Mouse (Mus musculus) limb, embryonic 15.5 days (tissue): ENCODE measurements around the gene Setdb2. TPM values are rescaled to one million over a fixed set of nuclear protein-coding genes. Genes with fewer than 3 reads are reported as not detected.

Experiments
- ATAC-seq: fragments of 200-750 bp; cut with Nextera tagmentation; 2 replicates; pipeline ENCODE4 v1.8.0; 2017; ENCODE audit warnings: low read depth, moderate TSS enrichment; ENCODE audit not compliant: insufficient number of reproducible peaks, low FRiP score, low TSS enrichment
- H3K27ac ChIP-seq: fragments of 300-500 bp; sonication (generic); 2 replicates; pipeline ENCODE4 v1.5.1; 2015; ENCODE audit warnings: moderate library complexity, mild to moderate bottlenecking, inconsistent platforms
- H3K27me3 ChIP-seq: fragments of 300-500 bp; sonication (generic); 2 replicates; pipeline ENCODE4 v1.6.1; 2015; ENCODE audit warnings: inconsistent platforms
- H3K36me3 ChIP-seq: fragments of 300-500 bp; sonication (generic); 2 replicates; pipeline ENCODE4 v1.6.1; 2015; ENCODE audit warnings: inconsistent platforms
- H3K4me1 ChIP-seq: fragments of 300-500 bp; sonication (generic); 2 replicates; pipeline ENCODE4 v1.6.1; 2015; ENCODE audit warnings: inconsistent platforms
- H3K4me2 ChIP-seq: fragments of 300-500 bp; sonication (generic); 2 replicates; pipeline ENCODE4 v1.6.1; 2015; ENCODE audit warnings: mild to moderate bottlenecking, inconsistent platforms
- H3K4me3 ChIP-seq: fragments of 300-500 bp; sonication (generic); 2 replicates; pipeline ENCODE4 v1.5.1; 2015; ENCODE audit warnings: mild to moderate bottlenecking, inconsistent platforms
- H3K9ac ChIP-seq: fragments of 300-500 bp; sonication (generic); 2 replicates; pipeline ENCODE4 v1.6.1; 2015; ENCODE audit warnings: inconsistent platforms
- H3K9me3 ChIP-seq: fragments of 300-500 bp; sonication (generic); 2 replicates; pipeline ENCODE4 v1.6.1; 2016; ENCODE audit warnings: inconsistent platforms
- WGBS: fragments of 180-500 bp; shearing (Covaris S2); methylation state at CpG from one replicate; pipeline ENCODE4 v1.1.7; 2015; 5-methylcytosine and 5-hydroxymethylcytosine counted together
- polyA plus RNA-seq: library from polyadenylated mRNA; unstranded; fragments of >200 nt; fragmentation: Nextera tagmentation; extraction: Ambion mirVana; gene quantifications from 2 replicates; pipeline ENCODE4 v1.2.1, GENCODE M21; 2015

Setdb2 gene
- 8.5 and 8.9 TPM in 2 replicates for polyA plus RNA-seq

DNA sequence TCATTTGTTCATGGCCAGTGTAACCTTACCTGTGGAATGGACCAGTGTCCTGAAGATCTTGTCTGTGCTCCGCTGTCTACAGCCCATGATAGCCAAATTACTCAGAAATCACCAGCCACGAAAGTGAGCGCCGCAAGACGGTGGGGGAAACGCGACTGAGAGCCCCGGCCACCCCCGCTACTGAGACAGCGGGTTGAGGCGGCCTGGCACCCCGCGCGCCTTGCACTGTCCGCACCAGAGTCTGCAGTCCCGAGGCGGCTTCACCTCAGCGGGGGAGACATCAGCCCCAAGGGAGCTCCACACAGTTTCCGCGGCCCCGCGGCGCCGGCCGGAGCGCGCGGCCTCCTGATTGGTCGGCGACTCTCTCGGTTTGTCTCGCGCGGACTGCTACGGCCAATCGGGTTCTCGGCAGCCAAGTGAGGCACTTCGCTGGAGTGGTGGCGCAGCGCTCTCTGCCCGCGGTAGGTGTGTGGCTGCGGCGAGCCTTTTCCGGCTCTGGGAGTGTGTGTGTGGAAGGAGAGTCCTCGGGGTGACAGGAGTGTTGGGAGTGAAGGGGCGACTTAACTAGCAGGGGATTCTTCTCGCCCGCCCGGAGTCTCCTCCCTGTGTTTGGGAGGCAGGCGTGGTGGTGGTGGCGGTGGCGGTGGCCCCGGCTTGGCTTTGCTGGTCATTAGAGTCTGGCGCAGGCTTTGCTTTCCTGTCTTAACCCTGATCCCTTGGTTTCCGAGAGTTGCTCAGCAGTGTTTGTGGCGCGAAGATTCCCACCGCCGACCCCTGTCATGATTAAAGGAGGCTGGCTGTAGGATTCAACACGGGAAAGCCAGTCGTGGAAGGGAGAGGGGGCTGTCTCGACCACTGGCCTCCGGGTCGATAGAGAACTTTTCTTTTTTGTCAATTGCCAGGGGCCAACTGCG is at the start of gene Setdb2, which contains the start of gene Cab39l:
Setdb2 (minus strand) TSS at position 327 of the 914 bp plus-strand sequence.
Cab39l (plus strand) TSS at position 415 of the 914 bp plus-strand sequence.
- peak; percentile 98 for ATAC-seq
- WGBS, result under 1% methylated on average over 66 of the region's 66 CpGs
- peak within 1 kb of the TSS; percentile 87 for H3K9ac ChIP-seq

DNA sequence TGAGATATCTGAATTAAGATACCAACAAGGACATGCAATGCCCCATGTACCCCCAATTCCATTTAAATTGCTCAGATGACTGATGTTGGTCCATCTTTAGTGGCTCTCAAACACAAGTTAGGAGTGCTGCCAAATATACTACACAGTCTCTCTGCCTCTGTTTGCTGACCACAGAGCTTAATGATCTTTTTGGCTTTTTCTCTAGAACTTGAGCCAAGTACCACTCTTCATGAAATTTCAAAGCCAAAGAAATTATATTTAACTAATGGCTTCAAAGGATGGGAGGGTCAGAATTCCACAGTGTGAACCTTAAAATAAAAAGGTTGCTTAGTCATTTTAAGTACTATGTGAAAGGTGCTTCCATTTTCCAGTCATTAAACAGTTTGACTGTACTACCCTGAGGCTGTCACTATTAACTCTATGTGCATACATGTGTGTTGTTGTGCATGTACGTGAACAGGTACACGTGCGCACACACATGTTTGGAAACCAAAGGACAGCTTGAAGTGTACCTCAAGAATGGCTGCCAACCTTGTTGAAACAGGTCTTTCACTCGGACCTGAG is 44.6 kb upstream of the Setdb2 start:
- no peak overlapping the region for H3K27ac ChIP-seq
- no peak overlapping the region for H3K4me2 ChIP-seq
- no peak overlapping the region for H3K4me3 ChIP-seq
- H3K36me3 ChIP-seq, result no peaks in the 10 kb centered on the region
- no peak overlapping the region for H3K9ac ChIP-seq
- no peaks in the 10 kb centered on the region for H3K4me1 ChIP-seq
- 83% methylated on average over 4 of the region's 4 CpGs for WGBS
- H3K27me3 ChIP-seq, result no peaks in the 10 kb centered on the region
- no peak for ATAC-seq
- H3K9me3 ChIP-seq, result no peaks in the 10 kb centered on the region

More for the DNA sequence above, at the start of gene Setdb2, which contains the start of gene Cab39l:
- Histone ChIP-seq H3K27me3 (no peaks in the 10 kb centered on the region), H3K36me3 (no peaks in the 10 kb centered on the region), H3K27ac (peak within 1 kb of the TSS; percentile 89), H3K9me3 (no peaks in the 10 kb centered on the region), H3K4me3 (peak within 1 kb of the TSS; percentile 91), H3K4me2 (peak within 1 kb of the TSS; percentile 76), H3K4me1 (0 out of 2 replicates have a peak, but pooled peaks cover 2% of the 10 kb centered on the region)

DNA sequence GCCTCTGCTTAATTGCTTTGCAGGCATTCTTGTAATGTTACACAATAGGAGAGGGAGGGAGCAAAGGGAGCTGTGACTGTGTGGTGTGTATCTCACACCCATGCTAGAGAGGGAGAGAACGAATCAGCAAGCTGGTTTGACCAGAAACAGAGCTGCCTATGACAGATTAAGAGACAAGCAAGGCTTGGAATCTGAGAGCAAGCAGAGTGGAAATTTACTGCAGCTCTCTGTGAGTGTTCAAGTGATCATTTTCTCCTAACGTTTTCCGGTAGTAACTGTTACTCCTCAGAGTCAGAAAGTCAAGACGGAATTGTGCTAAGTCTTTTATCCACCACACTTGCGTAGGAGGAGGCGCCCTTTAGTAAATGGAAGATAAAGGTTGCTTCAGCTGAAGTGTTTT is 38.0 kb upstream of the Setdb2 start:
- Histone ChIP-seq H3K36me3 (no peaks in the 10 kb centered on the region), H3K9ac (no peak overlapping the region), H3K4me2 (no peak overlapping the region), H3K27me3 (no peaks in the 10 kb centered on the region), H3K27ac (peak overlapping the region; percentile 38; the same call in 1 of the 2 replicates), H3K4me1 (peaks cover 3% of the 10 kb centered on the region; the same call in 1 of the 2 replicates), H3K9me3 (no peaks in the 10 kb centered on the region), H3K4me3 (no peak overlapping the region)
- no peak for ATAC-seq
- 47% methylated on average over 6 of the region's 6 CpGs for WGBS

DNA sequence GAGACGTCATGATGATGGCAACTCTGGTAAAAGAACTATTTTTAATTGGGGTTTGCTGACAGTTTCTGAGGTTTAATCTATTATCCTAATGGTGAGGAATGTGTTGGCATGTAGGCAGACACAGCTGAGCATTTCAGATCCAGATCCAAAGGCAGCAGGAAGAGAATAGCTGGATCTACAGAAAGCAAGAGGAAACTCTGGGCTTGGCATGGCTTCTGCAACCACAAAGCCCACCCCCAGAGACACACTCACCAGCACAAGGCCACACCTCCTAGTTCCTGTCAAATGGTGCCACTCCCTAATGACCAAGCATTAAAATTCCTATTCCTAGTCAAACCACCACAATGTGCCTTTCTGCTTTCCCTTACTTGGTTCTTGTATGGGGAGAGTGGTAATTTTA is 30.1 kb upstream of the Setdb2 start:
- H3K4me3 ChIP-seq, result no peak overlapping the region
- no peaks in the 10 kb centered on the region for H3K27me3 ChIP-seq
- no peaks in the 10 kb centered on the region for H3K9me3 ChIP-seq
- 81% methylated on average over 1 of the region's 1 CpGs for WGBS
- H3K36me3 ChIP-seq, result 0 out of 2 replicates have a peak, but pooled peaks cover 2% of the 10 kb centered on the region
- no peak for ATAC-seq
- no peak overlapping the region for H3K4me2 ChIP-seq
- no peaks in the 10 kb centered on the region; the same call in 1 of the 2 replicates for H3K4me1 ChIP-seq
- H3K27ac ChIP-seq, result no peak overlapping the region
- no peak overlapping the region for H3K9ac ChIP-seq

DNA sequence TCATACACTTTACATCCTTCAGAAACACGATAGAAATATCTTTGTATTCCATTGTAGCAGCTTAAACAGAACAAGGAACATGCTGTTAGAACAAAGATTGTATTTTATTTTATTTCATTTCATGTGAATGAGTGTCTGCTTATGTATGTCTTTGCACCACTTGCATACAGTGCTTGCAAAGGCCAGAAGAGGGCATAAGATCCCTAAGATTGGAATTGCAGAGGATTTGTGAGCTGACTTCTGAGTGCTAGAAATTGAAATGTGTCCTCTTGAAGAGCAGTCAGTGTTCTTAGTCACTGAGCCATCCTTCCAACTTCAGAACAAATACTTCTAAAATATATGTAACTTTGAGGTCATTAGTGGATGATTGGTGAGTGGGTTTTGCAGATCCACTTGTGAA is 27.1 kb upstream of the Setdb2 start:
- WGBS, result 68% methylated on average over 1 of the region's 1 CpGs
- H3K36me3 ChIP-seq, result 0 out of 2 replicates have a peak, but pooled peaks cover 6% of the 10 kb centered on the region

DNA sequence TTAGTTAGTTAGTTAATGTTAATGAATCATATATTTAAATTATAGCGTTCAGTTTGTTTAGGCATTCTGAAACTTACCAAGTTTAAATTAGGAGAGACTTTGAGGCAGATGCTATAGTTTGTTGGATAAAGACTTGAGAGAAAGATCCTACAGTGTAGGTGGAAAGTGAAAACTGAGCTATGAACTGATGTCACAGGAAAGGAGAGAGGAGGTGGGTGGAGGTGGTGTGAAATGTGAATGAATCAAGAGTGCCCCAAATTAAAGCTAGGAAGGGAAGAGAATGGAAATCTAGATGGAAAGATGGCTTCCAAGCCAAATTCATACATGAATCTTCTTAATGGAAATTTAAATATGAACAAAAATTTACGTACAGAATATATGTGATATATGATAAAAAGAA is 25.8 kb upstream of the Setdb2 start:
- no peak overlapping the region for H3K4me2 ChIP-seq
- peaks cover 14% of the 10 kb centered on the region for H3K36me3 ChIP-seq
- 96% methylated on average over 2 of the region's 2 CpGs for WGBS
- H3K9ac ChIP-seq, result no peak overlapping the region
- no peaks in the 10 kb centered on the region for H3K27me3 ChIP-seq
- H3K4me3 ChIP-seq, result no peak overlapping the region
- no peak for ATAC-seq
- H3K9me3 ChIP-seq, result no peaks in the 10 kb centered on the region
- H3K27ac ChIP-seq, result no peak overlapping the region
- no peaks in the 10 kb centered on the region; the same call in 1 of the 2 replicates for H3K4me1 ChIP-seq

More for the DNA sequence above, 27.1 kb upstream of the Setdb2 start:
- no peak overlapping the region for H3K4me3 ChIP-seq
- no peaks in the 10 kb centered on the region; the same call in 1 of the 2 replicates for H3K4me1 ChIP-seq
- no peak overlapping the region for H3K27ac ChIP-seq
- H3K9ac ChIP-seq, result no peak overlapping the region
- no peak for ATAC-seq
- H3K27me3 ChIP-seq, result no peaks in the 10 kb centered on the region
- H3K9me3 ChIP-seq, result no peaks in the 10 kb centered on the region
- no peak overlapping the region for H3K4me2 ChIP-seq

DNA sequence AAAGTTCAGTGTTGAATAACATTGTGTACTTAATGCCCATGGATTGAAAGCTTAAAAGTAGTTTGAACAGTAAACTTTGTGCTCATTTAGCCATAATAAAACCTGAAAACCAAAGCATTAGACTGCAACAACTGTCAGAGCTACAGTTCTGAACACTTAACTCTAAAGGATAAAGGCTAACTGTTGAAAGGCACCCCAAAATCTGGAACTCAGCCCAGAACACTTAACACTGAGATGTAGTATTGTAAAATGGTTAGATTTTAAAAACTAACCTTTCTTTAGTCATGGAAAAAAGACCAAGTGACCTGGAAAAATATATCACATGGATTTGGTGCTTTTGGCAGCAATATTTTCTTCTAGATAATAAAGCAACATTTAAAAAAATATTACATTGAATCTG is 7.3 kb upstream of the Setdb2 start:
- no peak for ATAC-seq
- Histone ChIP-seq H3K4me1 (no peaks in the 10 kb centered on the region), H3K27me3 (no peaks in the 10 kb centered on the region), H3K4me2 (no peak overlapping the region), H3K36me3 (no peaks in the 10 kb centered on the region), H3K9me3 (peaks cover 2% of the 10 kb centered on the region; the same call in 1 of the 2 replicates), H3K4me3 (no peak overlapping the region), H3K9ac (no peak overlapping the region), H3K27ac (no peak overlapping the region)

DNA sequence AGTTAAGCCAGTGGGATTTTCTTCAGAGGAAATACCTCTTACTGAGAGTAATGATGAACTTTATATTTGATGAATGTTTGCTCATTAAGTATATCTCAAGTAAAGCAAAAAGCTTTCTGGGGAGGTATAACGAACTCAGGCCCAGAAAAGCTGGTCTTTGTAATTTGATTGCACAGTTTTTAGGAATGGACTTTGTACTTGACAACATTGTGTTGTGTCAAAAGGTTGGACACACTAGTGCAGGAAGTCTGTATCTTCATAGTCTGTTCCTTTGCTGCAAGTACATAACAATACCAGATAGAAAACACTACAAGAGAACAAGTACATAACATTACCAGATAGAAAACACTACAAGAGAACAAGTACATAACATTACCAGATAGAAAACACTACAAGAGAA is 4.7 kb upstream of the Setdb2 start:
- no peak overlapping the region for H3K9ac ChIP-seq
- no peak overlapping the region for H3K27ac ChIP-seq
- H3K4me3 ChIP-seq, result no peak overlapping the region
- H3K4me2 ChIP-seq, result no peak overlapping the region
- no peak for ATAC-seq
- no peaks in the 10 kb centered on the region for H3K4me1 ChIP-seq
- H3K9me3 ChIP-seq, result peaks cover 2% of the 10 kb centered on the region; the same call in 1 of the 2 replicates
- H3K36me3 ChIP-seq, result no peaks in the 10 kb centered on the region
- no peaks in the 10 kb centered on the region for H3K27me3 ChIP-seq
- 80% methylated on average over 1 of the region's 1 CpGs for WGBS

DNA sequence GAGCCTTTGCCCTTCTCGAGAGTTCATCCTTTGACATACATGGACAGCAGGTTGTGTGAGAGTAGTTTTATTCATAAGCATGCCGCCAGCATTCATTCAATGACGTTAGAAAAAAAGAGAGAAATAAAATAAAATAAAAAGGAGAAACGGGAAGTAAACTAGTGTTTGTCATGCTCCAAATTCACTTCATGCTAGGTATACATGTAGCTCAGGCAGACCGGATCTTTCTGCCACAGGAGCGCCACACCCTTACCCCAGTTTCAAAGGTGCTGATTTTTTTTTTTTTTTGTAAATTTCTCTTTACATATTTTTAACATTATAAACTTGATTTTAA is 755 bp upstream of the Setdb2 start:
- peak overlapping the region; percentile 89 for H3K27ac ChIP-seq

DNA sequence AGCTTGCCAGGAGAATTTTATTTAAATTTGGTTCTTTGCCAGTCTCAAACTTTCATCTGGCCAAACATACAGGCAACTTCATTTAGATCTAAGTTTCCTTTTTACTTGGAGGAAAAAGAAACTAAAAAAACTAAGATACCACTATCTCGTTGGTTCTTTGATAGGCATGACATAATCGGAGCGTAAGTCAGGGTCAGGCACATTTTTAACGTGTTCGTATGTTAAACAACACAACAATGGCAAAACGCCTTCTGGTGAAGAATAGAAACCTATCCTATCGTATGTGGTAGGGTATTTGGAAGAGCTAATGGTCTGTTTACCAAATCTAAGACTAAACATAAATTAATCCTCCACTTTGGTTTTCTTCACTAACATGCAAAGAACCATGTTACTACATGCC is 645 bp downstream of the Setdb2 start:
- 20% methylated on average over 7 of the region's 7 CpGs for WGBS
- Histone ChIP-seq H3K4me3 (peak overlapping the region; percentile 91), H3K4me2 (peak overlapping the region; percentile 76), H3K36me3 (no peaks in the 10 kb centered on the region), H3K27ac (no peak overlapping the region), H3K9ac (peak overlapping the region; percentile 87), H3K27me3 (no peaks in the 10 kb centered on the region), H3K4me1 (0 out of 2 replicates have a peak, but pooled peaks cover 2% of the 10 kb centered on the region), H3K9me3 (no peaks in the 10 kb centered on the region)
- ATAC-seq, result no peak

More for the DNA sequence above, 755 bp upstream of the Setdb2 start:
- Histone ChIP-seq H3K36me3 (no peaks in the 10 kb centered on the region), H3K4me3 (peak overlapping the region; percentile 91), H3K4me2 (peak overlapping the region; percentile 76), H3K9me3 (no peaks in the 10 kb centered on the region), H3K9ac (peak overlapping the region; percentile 87), H3K4me1 (0 out of 2 replicates have a peak, but pooled peaks cover 2% of the 10 kb centered on the region), H3K27me3 (no peaks in the 10 kb centered on the region)
- no peak for ATAC-seq
- 13% methylated on average over 6 of the region's 6 CpGs for WGBS

DNA sequence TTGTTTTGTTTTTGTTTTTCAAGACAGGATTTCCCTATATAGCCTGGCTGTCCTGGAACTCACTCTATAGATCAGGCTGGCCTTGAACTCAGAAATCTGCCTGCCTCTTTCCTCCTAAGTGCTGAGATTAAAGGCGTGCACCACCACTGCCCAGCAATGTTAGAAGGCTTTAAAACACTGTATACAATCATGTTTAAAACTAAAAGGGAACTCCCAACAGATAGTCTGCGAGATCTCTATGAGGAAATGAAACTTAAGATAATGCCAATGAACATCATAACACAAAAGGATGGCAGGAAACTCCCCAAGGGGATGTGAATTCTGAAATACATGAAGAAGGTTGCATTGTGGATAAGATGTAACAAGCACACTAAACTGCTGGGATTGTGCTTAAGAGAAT is 2.2 kb downstream of the Setdb2 start:
- WGBS, result 85% methylated on average over 2 of the region's 2 CpGs
- Histone ChIP-seq H3K27me3 (no peaks in the 10 kb centered on the region), H3K9ac (no peak overlapping the region), H3K4me3 (no peak overlapping the region), H3K4me1 (0 out of 2 replicates have a peak, but pooled peaks cover 2% of the 10 kb centered on the region), H3K27ac (no peak overlapping the region), H3K9me3 (no peaks in the 10 kb centered on the region), H3K4me2 (no peak overlapping the region), H3K36me3 (no peaks in the 10 kb centered on the region)
- ATAC-seq, result no peak

DNA sequence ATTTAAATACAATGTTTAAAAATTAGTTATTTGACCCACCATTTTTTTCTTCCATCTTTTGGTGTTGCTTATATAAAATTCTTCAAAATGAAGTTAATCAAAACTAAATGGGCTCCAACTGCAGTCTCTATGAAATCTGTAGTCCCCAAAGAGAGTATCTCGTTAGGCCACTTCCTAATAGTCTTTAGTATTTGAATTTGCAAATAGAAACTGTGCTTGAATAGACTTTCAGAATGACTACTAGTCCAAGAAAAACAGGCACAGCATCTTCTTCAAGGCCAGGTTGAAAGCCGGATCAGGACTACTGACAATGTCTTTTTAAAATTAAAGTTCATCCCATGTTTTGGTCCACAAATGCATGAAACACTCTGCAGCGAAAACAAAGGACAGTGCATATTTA is 3.3 kb downstream of the Setdb2 start:
- no peaks in the 10 kb centered on the region for H3K9me3 ChIP-seq
- H3K36me3 ChIP-seq, result no peaks in the 10 kb centered on the region
- H3K4me3 ChIP-seq, result no peak overlapping the region
- no peak for ATAC-seq
- H3K27me3 ChIP-seq, result no peaks in the 10 kb centered on the region
- H3K9ac ChIP-seq, result no peak overlapping the region
- whole genome bisulfite sequencing, result 83% methylated on average over 3 of the region's 3 CpGs
- H3K27ac ChIP-seq, result no peak overlapping the region
- no peak overlapping the region for H3K4me2 ChIP-seq
- 0 out of 2 replicates have a peak, but pooled peaks cover 2% of the 10 kb centered on the region for H3K4me1 ChIP-seq
